Mouse (Mus musculus) heart, embryonic 14.5 days (tissue): ENCODE data around the gene Pcsk7. TPM values are rescaled to one million over a fixed set of nuclear protein-coding genes. Genes with fewer than 3 reads are reported as not detected.

Experiments
- microRNA-seq: library from miRNA; unstranded; fragments of <30 nt; microRNA quantifications from one replicate; pipeline ENCODE4, GENCODE M21; 2016
- polyA plus RNA-seq: library from polyadenylated mRNA; unstranded; fragments of >200 nt; fragmentation: Nextera tagmentation; extraction: Ambion mirVana; gene quantifications from 2 replicates; pipeline ENCODE4 v1.2.1, GENCODE M21; 2014

Gene Pcsk7
- polyA plus RNA-seq, 1 experiment from 2014 or later, result 12.1 TPM

Small RNA genes lying within 50 kb of the gene (microRNA-seq; reads per million reads assigned to microRNA genes)
- gene Mir7087, result not detected

Other genes with a start within 250 kb of the Pcsk7 start
- gene Cep164, start 77.8 kb upstream of the Pcsk7 start, polyA plus RNA-seq, result 12.7 and 14.3 TPM in 2 replicates
- gene Bace1, start 67.9 kb upstream of the Pcsk7 start, polyA plus RNA-seq, result 21.8 and 22.9 TPM in 2 replicates
- gene Rnf214, start 414 bp downstream of the Pcsk7 start, polyA plus RNA-seq, result 42.9 and 45.5 TPM in 2 replicates
- 122 and 143 TPM in 2 replicates for gene Tagln, start 29.6 kb downstream of the Pcsk7 start, polyA plus RNA-seq
- gene Sidt2, start 48.8 kb downstream of the Pcsk7 start, polyA plus RNA-seq, result 36.5 and 43.9 TPM in 2 replicates
- 141 and 148 TPM in 2 replicates for gene Pafah1b2, start 106.2 kb downstream of the Pcsk7 start, polyA plus RNA-seq
- 13.1 and 14.1 TPM in 2 replicates for gene Sik3, start 106.3 kb downstream of the Pcsk7 start, polyA plus RNA-seq